Mouse (Mus musculus) layer of hippocampus, adult 2 months (tissue): ENCODE measurements around the gene Gm47995. TPM values are rescaled to one million over a fixed set of nuclear protein-coding genes. Genes with fewer than 3 reads are reported as not detected.
A peak's percentile ranks its signal among the peaks of the same experiment; 100 is the strongest.
"Not testable (repeated sequence)": the region's sequence is repeated elsewhere in the genome, so short reads cannot be mapped to it uniquely, and the experiment has no call there.

Source experiments
- DNase-seq, 2 experiments: peaks; one replicate each; pipeline ENCODE4 v3.0.0; 2022; ENCODE audit warnings: low spot score in 2 of 2
- H3K27ac ChIP-seq: fragments of 200-600 bp; 2 replicates; pipeline ENCODE4 v1.8.1; 2022
- H3K4me3 ChIP-seq: fragments of 200-600 bp; 2 replicates; pipeline ENCODE4 v1.8.1; 2022; ENCODE audit warnings: mild to moderate bottlenecking
- CTCF ChIP-seq: fragments of 200-600 bp; conservative IDR thresholded peaks from 2 replicates; pipeline ENCODE4 v1.8.1; 2022; ENCODE audit warnings: antibody characterized with exemption, mild to moderate bottlenecking, moderate library complexity
- long read RNA-seq, 2 experiments: library from polyadenylated mRNA; stranded (forward); transcript quantifications; one replicate each; pipeline ENCODE4 v2.0.0; 2021; ENCODE audit warnings: borderline mapping rate in 2 of 2
- total RNA-seq, 2 experiments: library from RNA; stranded (reverse); gene quantifications; 2 replicates each; pipeline ENCODE4 v1.2.3; 2021

The Gm47995 gene
- not detected for total RNA-seq
- long read RNA-seq, experiment 1: 0 reads
- long read RNA-seq, experiment 2: 0 reads

DNA sequence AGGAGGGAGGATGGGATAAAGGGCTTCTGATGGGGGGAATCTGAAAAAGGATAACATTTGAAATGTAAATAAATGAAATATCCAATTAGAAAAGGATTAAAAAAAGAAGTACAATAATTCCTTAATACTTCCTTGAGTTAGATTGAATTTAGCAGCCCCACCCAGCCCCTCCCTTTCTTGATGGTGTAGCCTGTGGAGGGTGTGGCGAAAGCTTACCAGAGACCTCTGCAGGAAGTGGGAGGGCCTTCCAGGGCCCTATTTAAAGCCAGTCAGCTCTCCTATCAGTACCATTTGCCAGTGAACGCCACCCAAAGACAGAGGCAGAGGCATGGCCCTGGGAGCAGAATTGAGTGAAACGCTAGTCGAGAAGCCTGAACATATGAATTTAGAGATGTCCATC lies at the start of gene Gm47995:
Gene Gm47995 (plus strand): TSS at position 329 of the 400 bp plus-strand sequence.
- DNase-seq, H3K27ac ChIP-seq, H3K4me3 ChIP-seq: not testable (repeated sequence)

DNA sequence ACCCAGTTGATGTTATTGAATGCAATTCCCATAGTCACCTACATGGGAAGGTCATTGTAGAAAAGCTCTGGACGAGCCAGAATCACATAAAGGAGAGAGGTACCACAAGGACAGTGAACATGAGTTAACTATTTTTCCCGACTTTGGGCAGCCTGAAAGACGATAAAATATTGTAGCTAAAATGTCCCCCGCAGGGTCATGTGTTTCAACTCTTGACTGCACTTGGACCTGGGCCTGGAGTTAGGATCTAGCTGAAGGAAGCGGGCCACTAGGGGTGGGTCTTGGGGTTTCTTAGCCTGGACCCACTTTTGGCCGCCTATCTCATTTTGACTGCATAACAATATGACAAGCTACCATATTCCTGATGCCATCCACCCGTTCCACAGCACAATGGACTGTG lies 48.0 kb upstream of the Gm47995 start:
- TF ChIP-seq CTCF: no peak
- Histone ChIP-seq H3K4me3 (no peak overlapping the region), H3K27ac (no peak overlapping the region)
- DNase-seq: no peak

DNA sequence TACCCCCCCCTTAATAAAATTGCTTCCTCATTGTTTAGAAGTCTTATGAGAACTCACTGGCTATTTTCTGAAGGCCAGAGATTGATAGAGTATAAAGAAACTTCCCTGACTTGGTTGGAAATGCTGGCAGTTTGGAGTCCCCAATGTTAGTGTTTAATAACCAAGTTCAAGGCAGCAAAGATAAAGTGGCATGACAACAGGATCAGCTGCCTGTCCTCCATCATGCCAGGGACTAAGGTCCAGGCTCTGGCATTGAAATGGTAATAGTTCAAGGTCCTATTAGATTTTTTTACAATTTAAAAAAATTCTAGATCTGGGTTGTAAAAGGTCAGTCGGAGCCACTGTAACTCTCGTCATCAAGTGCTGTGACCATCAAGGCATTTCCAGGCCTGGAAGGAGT lies 47.2 kb upstream of the Gm47995 start:
- Histone ChIP-seq H3K27ac (no peak overlapping the region), H3K4me3 (no peak overlapping the region)
- DNase-seq: no peak
- TF ChIP-seq CTCF: no peak

DNA sequence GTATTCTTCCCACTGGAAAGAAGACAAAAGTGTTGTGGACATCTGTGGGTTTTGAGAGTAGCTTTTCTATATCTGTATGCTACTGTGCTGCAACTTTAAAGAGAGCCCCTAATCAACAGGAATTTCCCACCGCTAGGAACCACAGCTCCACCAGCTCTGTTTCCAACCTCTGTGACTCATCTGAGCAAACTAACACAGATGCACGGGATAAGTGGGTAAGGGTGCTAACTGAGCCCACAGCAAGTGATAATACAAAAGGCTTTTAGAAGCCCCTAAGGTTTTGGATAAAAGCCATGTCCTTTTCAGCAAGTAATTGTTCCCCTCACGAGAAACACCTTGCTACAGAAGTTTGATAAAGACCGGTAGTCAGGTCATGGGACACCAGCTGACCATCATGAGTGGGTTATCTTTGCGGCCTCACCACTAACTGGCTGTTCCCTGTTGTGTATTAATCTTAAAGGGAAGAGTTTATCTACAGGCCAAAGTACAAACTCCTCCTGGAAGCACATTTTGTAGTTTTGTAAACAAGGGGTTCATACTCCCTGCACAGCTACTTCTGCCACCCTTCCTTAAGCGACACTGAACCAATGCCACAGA lies 45.1 kb upstream of the Gm47995 start:
- TF ChIP-seq CTCF: no peak
- no peak overlapping the region for H3K4me3 ChIP-seq
- no peak overlapping the region for H3K27ac ChIP-seq
- no peak for DNase-seq

DNA sequence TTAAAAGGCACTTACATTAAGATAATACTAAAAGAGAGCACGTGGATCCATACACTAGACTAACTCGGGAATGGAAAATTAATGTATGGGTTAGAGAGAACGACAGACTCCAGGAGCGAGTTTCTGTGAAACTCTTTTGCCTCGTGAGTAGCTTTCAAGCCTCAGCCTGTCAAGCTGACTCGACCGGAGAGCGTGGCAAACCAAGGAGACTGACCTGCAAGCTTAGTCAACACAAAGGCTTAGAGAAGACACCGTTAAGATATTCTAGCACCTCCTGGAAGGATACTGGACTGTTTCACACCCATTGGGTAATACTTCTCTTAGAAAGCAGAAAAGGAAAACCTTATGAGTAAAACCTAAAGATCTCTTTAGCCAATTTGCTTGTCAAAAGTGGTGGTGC lies 44.1 kb upstream of the Gm47995 start:
- not testable (repeated sequence) for H3K27ac ChIP-seq, H3K4me3 ChIP-seq, DNase-seq

DNA sequence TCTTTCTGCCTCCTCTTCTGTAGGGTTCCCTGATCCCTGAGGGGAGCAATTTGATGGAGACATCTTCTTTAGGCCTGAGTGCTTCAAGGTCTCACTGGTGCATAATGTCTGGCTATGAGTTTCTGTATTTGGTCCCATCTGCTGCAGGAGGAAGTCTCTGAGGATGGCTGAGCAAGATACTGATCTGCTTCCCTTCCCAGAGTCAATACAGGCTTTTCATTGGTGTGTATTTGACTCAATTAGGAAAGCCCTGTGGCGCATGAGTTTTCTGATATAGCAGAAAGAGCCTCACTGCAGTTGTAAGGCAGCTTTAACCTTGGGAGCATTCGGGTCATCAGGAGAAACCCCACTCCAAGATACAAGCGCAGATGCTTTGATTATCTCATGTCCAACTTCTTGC lies 42.1 kb upstream of the Gm47995 start:
- no peak for DNase-seq
- TF ChIP-seq CTCF: no peak
- Histone ChIP-seq H3K27ac (no peak overlapping the region), H3K4me3 (no peak overlapping the region)

DNA sequence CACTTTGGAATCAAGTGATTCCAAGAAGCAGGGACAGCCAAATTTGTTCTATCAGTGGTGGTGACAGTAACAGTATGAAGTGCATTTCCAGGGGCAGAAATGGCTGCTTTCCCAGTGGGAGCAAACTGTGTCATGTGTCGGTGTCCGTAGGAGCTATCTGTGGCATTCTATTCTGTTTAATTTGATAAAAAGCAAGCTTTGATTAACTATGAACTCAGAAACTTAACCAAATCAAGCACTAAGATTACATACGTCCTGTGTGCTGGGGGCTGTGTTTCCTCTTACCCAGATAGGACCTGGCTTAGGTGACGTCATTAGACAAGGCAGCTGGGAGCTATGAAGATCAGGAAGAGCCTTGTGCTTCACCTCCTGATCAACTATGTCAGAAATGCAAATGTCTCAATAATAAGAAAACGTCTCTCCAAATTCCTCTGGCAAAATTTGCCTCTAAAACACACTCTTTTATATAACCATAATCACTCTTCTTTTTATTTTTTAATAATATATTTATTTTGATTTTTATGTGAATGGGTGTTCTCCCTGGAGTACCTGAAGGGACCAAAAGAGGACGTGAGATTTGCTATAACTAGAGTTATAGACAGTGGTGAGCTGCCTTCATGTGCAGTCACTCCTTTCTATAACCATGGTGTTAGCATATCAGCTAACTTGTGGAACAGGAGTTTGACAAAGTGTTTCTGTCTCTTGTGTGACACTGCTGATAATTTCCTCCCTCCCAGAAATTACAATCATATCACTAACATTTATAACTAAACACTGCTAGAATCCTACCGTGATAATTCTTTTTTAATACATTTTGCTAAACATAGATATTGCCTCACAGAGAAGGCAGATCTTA lies 41.2 kb upstream of the Gm47995 start:
- no peak overlapping the region for H3K27ac ChIP-seq
- H3K4me3 ChIP-seq: no peak overlapping the region
- no peak for TF ChIP-seq CTCF
- DNase-seq: no peak

DNA sequence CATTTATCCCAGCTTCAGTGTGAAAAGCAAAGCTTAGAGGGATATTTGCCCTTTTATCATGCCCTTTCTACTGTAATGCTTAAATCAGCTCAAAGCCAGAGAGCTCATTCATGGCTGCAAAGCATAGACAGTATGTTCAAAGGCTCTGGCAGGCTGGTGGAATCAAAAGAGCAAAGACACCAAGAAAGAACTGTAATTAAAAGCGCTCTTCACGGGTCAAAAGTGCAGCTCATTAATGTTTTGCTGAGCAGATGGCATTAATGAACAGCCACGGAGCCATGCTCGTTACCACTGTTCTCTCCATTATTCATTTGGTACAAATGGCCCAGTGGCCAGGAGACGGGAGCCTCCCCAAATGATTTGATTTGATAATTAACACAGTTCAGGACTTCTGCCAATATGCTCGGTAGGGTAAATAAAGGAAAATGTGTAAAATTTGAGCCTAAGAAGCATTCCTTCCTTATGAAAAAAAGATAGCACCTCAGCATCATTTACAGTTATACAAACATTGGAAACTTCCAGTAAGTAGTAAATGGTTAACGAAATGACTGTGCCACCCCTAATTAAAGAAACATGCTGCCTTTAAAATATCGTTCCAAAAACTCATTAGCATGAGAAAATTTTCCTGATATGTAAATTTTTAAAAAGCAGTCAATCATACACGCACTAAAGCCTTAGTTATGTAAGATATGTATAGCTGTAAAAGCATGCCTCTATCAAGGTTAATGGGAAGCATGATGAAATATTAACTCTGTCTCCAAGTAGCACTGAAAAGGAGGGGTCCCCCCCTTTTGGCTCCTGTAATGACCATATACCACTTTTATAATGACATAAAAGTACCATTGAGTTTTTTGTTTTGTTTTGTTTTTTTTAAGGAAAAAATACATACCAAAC lies 40.0 kb upstream of the Gm47995 start:
- Histone ChIP-seq H3K27ac (no peak overlapping the region), H3K4me3 (no peak overlapping the region)
- no peak for DNase-seq
- TF ChIP-seq CTCF: no peak

DNA sequence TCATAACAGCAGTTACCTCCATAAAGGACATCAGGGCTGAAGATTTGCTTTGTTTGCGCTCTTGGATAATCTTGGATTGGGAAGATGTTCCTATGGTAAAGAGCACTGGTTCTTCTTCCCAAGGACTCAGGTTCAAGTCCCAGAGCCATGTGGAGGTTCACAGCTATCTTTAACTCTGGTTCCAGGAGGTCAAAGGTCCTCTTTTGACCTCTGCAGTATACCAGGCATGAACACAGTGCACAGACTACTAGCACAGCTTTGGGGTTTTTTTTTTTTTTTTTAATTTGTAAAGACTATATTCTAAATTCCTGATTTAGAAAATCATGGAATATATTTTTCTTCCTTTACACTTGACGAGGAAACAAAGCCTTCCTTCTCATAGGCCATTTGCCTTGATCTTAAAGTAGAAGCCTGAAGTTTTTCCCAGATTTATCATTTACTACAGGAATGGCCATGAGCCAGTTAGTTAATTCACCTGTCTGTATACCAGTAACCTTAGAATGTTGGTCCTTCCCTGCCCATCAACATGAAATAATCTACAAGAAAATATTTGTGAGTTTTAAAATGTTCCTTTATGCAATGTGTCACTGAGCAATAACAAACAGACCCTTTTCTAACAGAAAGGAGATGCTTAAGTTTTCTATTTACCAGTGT lies 39.3 kb upstream of the Gm47995 start:
- no peak for DNase-seq
- Histone ChIP-seq H3K4me3 (no peak overlapping the region), H3K27ac (no peak overlapping the region)
- no peak for TF ChIP-seq CTCF

DNA sequence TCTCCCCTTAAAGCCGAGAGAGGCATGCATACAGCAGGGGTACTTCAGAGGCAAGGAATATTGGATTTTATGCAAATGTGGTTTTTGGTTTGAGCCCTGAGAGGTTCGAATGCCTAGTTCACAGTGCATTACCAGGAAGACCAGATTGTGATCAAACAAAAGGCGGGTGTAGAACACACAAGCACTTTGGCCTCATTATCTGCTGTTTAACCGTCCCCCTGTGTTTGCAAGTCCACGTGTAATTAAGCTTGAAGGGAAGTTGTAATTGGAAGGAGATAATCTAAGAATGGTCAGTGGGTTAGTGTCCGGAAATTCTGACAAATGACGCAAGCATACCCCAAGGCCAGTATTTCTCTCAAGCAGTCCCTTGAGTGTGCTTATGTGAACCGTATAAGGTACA lies 32.2 kb upstream of the Gm47995 start:
- DNase-seq: no peak
- Histone ChIP-seq H3K4me3 (no peak overlapping the region), H3K27ac (no peak overlapping the region)
- TF ChIP-seq CTCF: no peak

DNA sequence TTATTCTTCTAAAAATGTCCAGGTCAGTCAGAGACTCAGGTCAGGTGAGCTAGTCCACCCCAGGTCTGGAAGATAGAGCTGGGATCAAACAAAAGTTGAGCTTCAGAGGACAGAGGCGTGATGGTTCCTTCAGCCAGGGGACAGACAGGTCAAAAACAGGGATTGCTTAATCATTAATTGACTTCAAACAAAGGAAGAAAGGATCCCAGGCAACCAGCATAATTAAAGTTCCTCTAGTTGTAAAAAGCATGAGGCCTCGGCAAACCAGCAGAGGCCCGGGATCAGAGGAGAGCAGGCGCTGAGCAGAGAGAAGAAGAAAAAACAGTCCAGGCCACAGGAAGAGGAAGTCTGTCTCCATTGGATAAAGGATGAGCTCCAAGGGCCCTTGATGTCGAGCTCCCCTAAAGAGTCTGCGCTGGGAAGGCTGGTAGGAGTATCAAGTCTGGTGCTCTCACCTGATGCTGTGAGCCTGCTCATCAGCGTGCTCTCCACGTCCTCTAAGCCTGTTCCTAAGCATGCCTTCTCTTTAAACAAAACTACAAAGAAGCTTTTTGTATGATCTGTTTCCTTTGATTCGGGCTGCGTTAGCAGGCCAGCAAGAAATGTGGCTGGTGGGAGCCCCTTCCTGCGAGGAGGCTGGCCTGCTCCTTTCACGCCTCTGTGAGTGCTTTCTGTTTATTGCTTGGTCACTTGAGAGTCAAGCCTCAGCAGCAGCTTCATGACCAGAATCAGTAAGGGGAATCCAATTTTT lies 30.8 kb upstream of the Gm47995 start:
- H3K4me3 ChIP-seq: no peak overlapping the region
- peak overlapping the region; percentile 23; the same call in 1 of the 2 replicates for H3K27ac ChIP-seq
- no peak for TF ChIP-seq CTCF
- DNase-seq: no peak

DNA sequence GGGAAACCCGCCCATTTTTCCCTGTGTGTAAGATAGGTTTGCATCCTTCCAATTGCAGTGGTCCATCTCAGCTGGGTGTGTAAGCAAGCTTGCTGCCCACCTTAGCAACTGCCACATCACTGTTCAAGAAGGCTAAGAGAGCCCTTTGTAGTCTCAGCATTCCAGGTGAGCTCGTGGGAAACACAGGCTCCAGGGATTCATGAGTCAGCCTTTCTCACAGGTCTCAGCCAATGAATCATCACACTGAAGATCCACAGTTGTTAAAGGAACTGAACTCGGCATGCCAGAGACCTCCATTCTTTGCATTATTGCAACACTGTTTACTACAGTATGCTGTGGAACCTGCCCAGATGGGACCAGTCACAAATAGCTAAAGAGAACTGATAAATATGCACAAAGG lies 29.6 kb upstream of the Gm47995 start:
- no peak for DNase-seq
- H3K27ac ChIP-seq: no peak overlapping the region
- H3K4me3 ChIP-seq: no peak overlapping the region
- TF ChIP-seq CTCF: no peak
